Mouse (Mus musculus): Measurements from ENCODE around the gene Bex6. TPM values are rescaled to one million over a fixed set of nuclear protein-coding genes. Genes with fewer than 3 reads are reported as not detected.
A peak's percentile ranks its signal among the peaks of the same experiment; 100 is the strongest.

Gene Bex6
- polyA plus RNA-seq, 1 experiment from 2014 or later, result 0.35 TPM

GRCm38 (mm10) chr16:32153976-32154375 lies 25.6 kb upstream of the Bex6 start:
- ATAC-seq (replicated peaks; ENCODE audit: low FRiP score) (no peak), DNase-seq (ENCODE audit: low spot score) (no peak)
- Histone ChIP-seq H3K27ac (ENCODE audit: low read depth, low read length) (no peak overlapping the region), H3K9me3 (ENCODE audit: control insufficient read depth, low read length) (no peaks in the 10 kb centered on the region), H3K4me1 (replicated peaks; ENCODE audit: control insufficient read depth, insufficient read depth, low read length) (no peaks in the 10 kb centered on the region), H3K9ac (ENCODE audit: low read length) (no peak overlapping the region), H3K4me2 (ENCODE audit: low read depth, low read length, severe bottlenecking) (no peak overlapping the region), H3K27me3 (ENCODE audit: control insufficient read depth, insufficient read depth, low read length) (no peaks in the 10 kb centered on the region), H3K4me3 (ENCODE audit: low read depth, low read length) (no peak overlapping the region), H3K36me3 (ENCODE audit: control insufficient read depth, insufficient read depth, low read length) (no peaks in the 10 kb centered on the region)
- 86% methylated on average over 1 of the region's 1 CpGs for WGBS

DNA sequence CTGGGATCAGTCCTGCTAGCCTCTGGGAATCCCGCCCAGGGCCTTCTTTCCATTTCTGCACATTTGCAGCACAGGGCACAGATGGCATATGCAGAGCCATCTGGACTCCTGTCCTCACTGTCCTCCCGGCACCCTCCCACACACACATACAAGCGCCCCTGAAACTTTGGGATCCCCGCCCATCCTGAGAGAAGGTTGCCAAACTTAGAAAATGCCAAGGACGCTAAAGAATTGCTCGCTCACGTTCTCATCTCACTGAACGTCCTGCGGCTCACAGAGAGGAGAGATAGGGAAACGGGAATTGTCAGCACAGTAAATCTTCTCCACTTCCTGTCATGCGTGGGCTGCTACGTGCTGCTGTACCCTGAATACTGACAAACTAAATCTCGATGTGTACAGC lies 25.2 kb upstream of the Bex6 start:
- DNase-seq (ENCODE audit: low spot score) (peak; percentile 45), ATAC-seq (replicated peaks; ENCODE audit: low FRiP score) (no peak)
- no peak overlapping the region for H3K9ac ChIP-seq (ENCODE audit: low read length)
- no peaks in the 10 kb centered on the region for H3K36me3 ChIP-seq (ENCODE audit: control insufficient read depth, insufficient read depth, low read length)
- no peak overlapping the region for H3K4me3 ChIP-seq (ENCODE audit: low read depth, low read length)
- H3K27me3 ChIP-seq (ENCODE audit: control insufficient read depth, insufficient read depth, low read length), result no peaks in the 10 kb centered on the region
- H3K9me3 ChIP-seq (ENCODE audit: control insufficient read depth, low read length), result no peaks in the 10 kb centered on the region
- H3K4me1 ChIP-seq (replicated peaks; ENCODE audit: control insufficient read depth, insufficient read depth, low read length), result no peaks in the 10 kb centered on the region
- no peak overlapping the region for H3K4me2 ChIP-seq (ENCODE audit: low read depth, low read length, severe bottlenecking)
- 88% methylated on average over 13 of the region's 13 CpGs for WGBS
- H3K27ac ChIP-seq (ENCODE audit: low read depth, low read length), result no peak overlapping the region

DNA sequence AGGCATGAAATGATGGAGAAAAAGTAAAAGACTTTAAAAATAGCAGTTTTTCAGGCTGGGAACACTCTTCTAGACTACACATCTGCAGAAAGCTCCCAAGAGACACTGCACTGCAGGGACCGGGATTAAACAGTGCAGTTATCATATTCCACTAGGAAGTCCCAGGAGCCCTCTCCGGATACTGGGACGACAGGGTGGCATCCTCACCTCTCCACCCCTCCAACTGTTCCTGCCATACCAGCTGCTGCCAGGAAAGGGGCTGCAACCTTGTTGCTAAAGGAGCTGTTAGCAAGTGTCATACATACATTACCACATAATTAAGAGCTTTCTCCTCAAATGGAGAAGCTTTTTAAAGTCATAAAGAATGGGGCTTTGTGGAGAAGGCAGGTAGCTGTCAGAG lies 22.9 kb upstream of the Bex6 start:
- Histone ChIP-seq H3K4me1 (replicated peaks; ENCODE audit: control insufficient read depth, insufficient read depth, low read length) (no peaks in the 10 kb centered on the region), H3K36me3 (ENCODE audit: control insufficient read depth, insufficient read depth, low read length) (no peaks in the 10 kb centered on the region), H3K27ac (ENCODE audit: low read depth, low read length) (no peak overlapping the region), H3K27me3 (ENCODE audit: control insufficient read depth, insufficient read depth, low read length) (no peaks in the 10 kb centered on the region), H3K9me3 (ENCODE audit: control insufficient read depth, low read length) (no peaks in the 10 kb centered on the region), H3K4me3 (ENCODE audit: low read depth, low read length) (no peak overlapping the region), H3K4me2 (ENCODE audit: low read depth, low read length, severe bottlenecking) (no peak overlapping the region), H3K9ac (ENCODE audit: low read length) (no peak overlapping the region)
- no peak for ATAC-seq (replicated peaks; ENCODE audit: low FRiP score)
- 73% methylated on average over 3 of the region's 3 CpGs for WGBS
- peak; percentile 32 for DNase-seq (ENCODE audit: low spot score)

DNA sequence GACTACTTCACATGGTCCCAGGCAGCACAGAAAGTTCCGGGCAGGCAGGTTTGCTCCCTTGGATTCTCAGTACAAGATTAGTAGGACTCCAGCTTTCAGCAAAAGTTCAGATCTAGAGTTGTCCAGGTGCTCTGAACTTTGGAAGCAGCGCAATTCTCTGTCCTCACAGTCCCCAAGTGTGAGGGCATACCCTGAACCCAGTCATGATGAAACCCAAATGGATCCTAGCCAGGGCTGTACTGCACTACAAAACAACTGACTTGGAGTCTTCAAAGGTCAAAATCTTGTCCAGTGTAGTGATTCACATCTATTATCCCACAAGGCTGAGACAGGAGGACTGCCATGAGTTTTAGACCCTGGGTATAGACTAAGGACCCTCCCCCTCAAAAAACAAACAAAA lies 22.3 kb upstream of the Bex6 start:
- 85% methylated on average over 2 of the region's 2 CpGs for WGBS
- no peak overlapping the region for H3K27ac ChIP-seq (ENCODE audit: low read depth, low read length)

DNA sequence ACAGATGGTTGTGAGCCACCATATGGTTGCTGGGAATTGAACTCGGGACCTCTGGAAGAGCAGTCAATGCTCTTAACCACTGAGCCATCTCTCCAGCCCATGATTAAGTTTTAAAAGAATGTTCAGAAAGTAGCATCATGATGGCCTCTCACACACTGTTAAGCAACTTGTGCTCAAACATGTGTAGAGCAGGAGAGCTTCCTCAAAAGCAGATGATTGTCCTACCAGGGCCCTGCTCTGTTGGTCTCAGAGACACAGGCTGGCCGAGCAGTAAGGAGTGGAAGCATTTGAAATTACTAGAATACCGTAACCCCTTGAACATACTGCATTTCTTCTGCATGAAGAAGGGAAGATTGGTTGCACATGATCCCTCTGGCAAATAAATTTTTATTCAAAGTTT lies 20.7 kb upstream of the Bex6 start:
- Histone ChIP-seq H3K4me1 (replicated peaks; ENCODE audit: control insufficient read depth, insufficient read depth, low read length) (no peaks in the 10 kb centered on the region), H3K9ac (ENCODE audit: low read length) (no peak overlapping the region), H3K9me3 (ENCODE audit: control insufficient read depth, low read length) (no peaks in the 10 kb centered on the region), H3K4me2 (ENCODE audit: low read depth, low read length, severe bottlenecking) (no peak overlapping the region), H3K27me3 (ENCODE audit: control insufficient read depth, insufficient read depth, low read length) (no peaks in the 10 kb centered on the region), H3K36me3 (ENCODE audit: control insufficient read depth, insufficient read depth, low read length) (no peaks in the 10 kb centered on the region), H3K4me3 (ENCODE audit: low read depth, low read length) (no peak overlapping the region), H3K27ac (ENCODE audit: low read depth, low read length) (no peak overlapping the region)
- 90% methylated on average over 3 of the region's 3 CpGs for WGBS
- DNase-seq (ENCODE audit: low spot score), result no peak
- ATAC-seq (replicated peaks; ENCODE audit: low FRiP score), result no peak

More for the DNA sequence above, 22.3 kb upstream of the Bex6 start:
- ATAC-seq (replicated peaks; ENCODE audit: low FRiP score) (no peak), DNase-seq (ENCODE audit: low spot score) (no peak)
- no peaks in the 10 kb centered on the region for H3K4me1 ChIP-seq (replicated peaks; ENCODE audit: control insufficient read depth, insufficient read depth, low read length)
- no peaks in the 10 kb centered on the region for H3K27me3 ChIP-seq (ENCODE audit: control insufficient read depth, insufficient read depth, low read length)
- no peaks in the 10 kb centered on the region for H3K9me3 ChIP-seq (ENCODE audit: control insufficient read depth, low read length)
- no peak overlapping the region for H3K4me2 ChIP-seq (ENCODE audit: low read depth, low read length, severe bottlenecking)
- H3K4me3 ChIP-seq (ENCODE audit: low read depth, low read length), result no peak overlapping the region
- H3K36me3 ChIP-seq (ENCODE audit: control insufficient read depth, insufficient read depth, low read length), result no peaks in the 10 kb centered on the region
- H3K9ac ChIP-seq (ENCODE audit: low read length), result no peak overlapping the region

- DNase-seq (ENCODE audit: low spot score) (peak; percentile 21), ATAC-seq (replicated peaks; ENCODE audit: low FRiP score) (no peak)
- Histone ChIP-seq H3K36me3 (ENCODE audit: control insufficient read depth, insufficient read depth, low read length) (no peaks in the 10 kb centered on the region), H3K9ac (ENCODE audit: low read length) (no peak overlapping the region), H3K27me3 (ENCODE audit: control insufficient read depth, insufficient read depth, low read length) (no peaks in the 10 kb centered on the region), H3K4me1 (replicated peaks; ENCODE audit: control insufficient read depth, insufficient read depth, low read length) (peaks cover 6% of the 10 kb centered on the region), H3K27ac (ENCODE audit: low read depth, low read length) (no peak overlapping the region), H3K4me3 (ENCODE audit: low read depth, low read length) (no peak overlapping the region), H3K4me2 (ENCODE audit: low read depth, low read length, severe bottlenecking) (no peak overlapping the region), H3K9me3 (ENCODE audit: control insufficient read depth, low read length) (no peaks in the 10 kb centered on the region)
- 91% methylated on average over 9 of the region's 9 CpGs for WGBS
These were observed 18.8 kb upstream of the Bex6 start for GRCm38 (mm10) chr16:32160742-32161323.

DNA sequence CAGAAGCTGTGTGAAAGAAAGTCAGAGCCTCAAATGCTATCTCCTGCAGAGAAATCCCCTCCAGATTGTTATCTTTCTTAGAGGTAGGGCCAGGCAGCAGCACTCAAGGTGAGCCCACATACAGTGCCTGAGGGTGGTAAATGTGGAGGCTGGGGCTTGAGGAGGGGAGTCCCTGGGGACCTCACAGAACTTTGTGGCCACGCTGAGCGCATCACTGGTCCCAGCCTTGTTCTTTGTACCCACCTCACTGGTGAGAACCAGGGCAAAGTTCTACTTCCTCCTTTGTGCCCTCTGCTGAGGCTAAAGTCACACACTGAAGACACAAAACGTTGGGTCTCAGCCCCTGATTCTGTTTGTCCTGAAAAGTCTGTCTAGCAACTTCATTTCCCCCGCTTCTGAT lies 16.2 kb upstream of the Bex6 start:
- ATAC-seq (replicated peaks; ENCODE audit: low FRiP score), result no peak

GRCm38 (mm10) chr16:32163891-32164290 lies 15.7 kb upstream of the Bex6 start:
- Histone ChIP-seq H3K4me1 (replicated peaks; ENCODE audit: control insufficient read depth, insufficient read depth, low read length) (peaks cover 6% of the 10 kb centered on the region), H3K4me2 (ENCODE audit: low read depth, low read length, severe bottlenecking) (no peak overlapping the region), H3K27me3 (ENCODE audit: control insufficient read depth, insufficient read depth, low read length) (no peaks in the 10 kb centered on the region), H3K36me3 (ENCODE audit: control insufficient read depth, insufficient read depth, low read length) (no peaks in the 10 kb centered on the region), H3K4me3 (ENCODE audit: low read depth, low read length) (no peak overlapping the region), H3K27ac (ENCODE audit: low read depth, low read length) (no peak overlapping the region), H3K9ac (ENCODE audit: low read length) (no peak overlapping the region), H3K9me3 (ENCODE audit: control insufficient read depth, low read length) (no peaks in the 10 kb centered on the region)
- 84% methylated on average over 5 of the region's 5 CpGs for WGBS
- ATAC-seq (replicated peaks; ENCODE audit: low FRiP score) (no peak), DNase-seq (ENCODE audit: low spot score) (no peak)

More for the DNA sequence above, 16.2 kb upstream of the Bex6 start:
- no peaks in the 10 kb centered on the region for H3K36me3 ChIP-seq (ENCODE audit: control insufficient read depth, insufficient read depth, low read length)
- H3K27me3 ChIP-seq (ENCODE audit: control insufficient read depth, insufficient read depth, low read length), result no peaks in the 10 kb centered on the region
- H3K9ac ChIP-seq (ENCODE audit: low read length), result no peak overlapping the region
- WGBS, result 86% methylated on average over 4 of the region's 4 CpGs
- H3K4me1 ChIP-seq (replicated peaks; ENCODE audit: control insufficient read depth, insufficient read depth, low read length), result peaks cover 6% of the 10 kb centered on the region
- no peak overlapping the region for H3K27ac ChIP-seq (ENCODE audit: low read depth, low read length)
- H3K9me3 ChIP-seq (ENCODE audit: control insufficient read depth, low read length), result no peaks in the 10 kb centered on the region
- peak; percentile 29 for DNase-seq (ENCODE audit: low spot score)
- no peak overlapping the region for H3K4me3 ChIP-seq (ENCODE audit: low read depth, low read length)
- no peak overlapping the region for H3K4me2 ChIP-seq (ENCODE audit: low read depth, low read length, severe bottlenecking)

DNA sequence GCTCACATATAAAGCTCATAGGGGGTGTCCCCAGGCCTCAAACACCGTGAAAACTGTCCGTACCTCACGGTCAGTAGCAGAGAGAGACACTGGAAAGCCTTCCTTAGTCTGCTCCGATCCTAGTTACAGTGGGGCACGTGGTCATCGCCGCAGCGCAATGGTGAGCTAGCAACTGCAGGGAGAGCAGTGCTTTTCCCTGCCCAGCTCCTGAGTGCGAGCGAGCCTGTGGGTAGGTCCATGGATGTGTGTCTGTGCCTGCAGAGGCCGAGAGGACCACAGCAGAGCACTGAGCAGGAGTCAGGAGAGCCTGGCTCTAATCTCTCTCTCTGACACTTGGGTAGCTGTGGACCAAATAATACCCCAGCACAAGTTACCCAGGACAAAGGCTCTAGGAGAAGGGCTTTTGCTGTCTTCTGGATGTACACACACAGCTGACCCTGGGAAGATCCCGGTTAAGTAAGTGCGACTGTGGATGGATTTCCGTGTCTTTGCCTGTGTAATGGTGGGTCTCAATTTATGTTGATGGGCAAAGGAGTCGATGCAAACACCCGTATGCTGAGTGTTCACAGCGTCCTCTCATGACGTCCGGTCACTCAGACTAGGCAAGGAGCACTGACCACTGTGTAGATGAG lies 15.1 kb upstream of the Bex6 start:
- Histone ChIP-seq H3K4me1 (replicated peaks; ENCODE audit: control insufficient read depth, insufficient read depth, low read length) (peaks cover 6% of the 10 kb centered on the region), H3K4me2 (ENCODE audit: low read depth, low read length, severe bottlenecking) (peak overlapping the region; percentile 73; the same call in 1 of the 2 replicates), H3K9me3 (ENCODE audit: control insufficient read depth, low read length) (no peaks in the 10 kb centered on the region), H3K36me3 (ENCODE audit: control insufficient read depth, insufficient read depth, low read length) (no peaks in the 10 kb centered on the region), H3K27ac (ENCODE audit: low read depth, low read length) (no peak overlapping the region), H3K9ac (ENCODE audit: low read length) (no peak overlapping the region; the same call in 1 of the 2 replicates), H3K27me3 (ENCODE audit: control insufficient read depth, insufficient read depth, low read length) (no peaks in the 10 kb centered on the region), H3K4me3 (ENCODE audit: low read depth, low read length) (no peak overlapping the region)
- 75% methylated on average over 19 of the region's 19 CpGs for WGBS
- DNase-seq (ENCODE audit: low spot score), result no peak
- no peak for ATAC-seq (replicated peaks; ENCODE audit: low FRiP score)
